Mouse (Mus musculus) retina, postnatal 1 day (tissue): ENCODE data around the gene Syvn1.

ENCODE experiments used
- DNase-seq: peaks from one replicate; pipeline ENCODE4 v3.0.0-alpha.2; 2012

Gene Syvn1

GRCm38 (mm10) chr19:6046294-6047153, at the start of gene Syvn1:
Syvn1 (plus strand) TSS chr19:6046576.
- peak; percentile 97 for DNase-seq

DNA sequence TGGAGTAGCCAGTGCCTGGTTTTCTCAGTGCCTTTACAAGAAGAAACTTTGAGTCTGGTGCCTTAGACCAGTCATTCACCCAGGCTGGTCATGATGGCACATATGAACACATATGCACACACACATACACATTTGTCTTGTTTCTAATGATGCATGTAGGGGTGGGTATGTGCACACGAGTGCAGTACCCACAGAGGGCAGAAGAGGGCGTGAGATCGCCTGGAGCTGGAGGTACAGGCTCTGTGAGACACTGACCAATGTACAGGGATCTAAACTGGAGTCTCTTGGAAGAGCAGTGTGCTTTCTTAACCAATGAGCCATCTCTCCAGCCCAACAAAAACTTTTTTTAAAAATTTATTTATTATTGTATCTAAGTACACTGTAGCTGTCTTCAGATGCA, 48.2 kb upstream of the Syvn1 start:
- DNase-seq, result no peak

- DNase-seq, result no peak
These were observed 46.4 kb upstream of the Syvn1 start for GRCm38 (mm10) chr19:5999969-6000368.

GRCm38 (mm10) chr19:6005541-6005940, 40.8 kb upstream of the Syvn1 start:
- DNase-seq, result no peak

- no peak for DNase-seq
These were observed 39.4 kb upstream of the Syvn1 start for GRCm38 (mm10) chr19:6007013-6007412.

DNA sequence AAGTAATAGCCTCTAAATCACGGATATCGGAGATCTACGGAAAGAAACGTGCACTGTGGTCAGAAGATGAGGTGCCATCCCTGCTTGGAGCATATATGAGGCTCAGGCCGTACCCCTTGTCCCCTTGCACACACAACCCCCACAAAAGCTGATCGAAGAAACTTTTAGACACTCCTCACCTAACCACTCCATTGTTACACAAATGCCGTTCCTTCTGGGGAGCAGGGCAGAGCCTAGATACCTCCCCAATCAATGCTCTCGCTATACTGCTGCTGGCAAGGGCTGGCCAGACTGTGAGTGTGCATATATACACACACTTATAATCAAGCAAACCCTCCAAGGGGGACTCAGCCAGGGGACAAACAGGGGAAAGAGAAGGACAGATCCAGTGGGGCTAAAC, 37.2 kb upstream of the Syvn1 start:
- DNase-seq, result no peak

DNA sequence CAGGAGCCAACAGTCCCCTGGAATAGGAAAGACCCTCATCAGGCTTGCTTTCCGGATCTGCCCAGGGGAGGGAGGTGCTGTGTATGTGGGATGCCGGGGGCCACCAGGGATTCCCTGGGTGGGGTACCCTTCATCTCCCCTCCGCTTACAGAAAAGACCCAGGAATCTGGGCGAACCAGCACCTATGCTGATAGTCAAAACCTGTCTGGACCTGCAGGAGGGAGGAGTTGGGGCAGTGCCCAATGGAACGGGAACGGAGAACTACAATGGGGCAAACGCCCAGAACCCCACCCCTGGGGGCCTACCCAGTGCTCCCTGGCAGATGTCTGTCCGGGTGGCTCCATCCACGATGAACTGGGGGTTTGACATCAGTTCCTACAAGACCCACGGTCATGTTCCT, 32.7 kb upstream of the Syvn1 start:
- no peak for DNase-seq

DNA sequence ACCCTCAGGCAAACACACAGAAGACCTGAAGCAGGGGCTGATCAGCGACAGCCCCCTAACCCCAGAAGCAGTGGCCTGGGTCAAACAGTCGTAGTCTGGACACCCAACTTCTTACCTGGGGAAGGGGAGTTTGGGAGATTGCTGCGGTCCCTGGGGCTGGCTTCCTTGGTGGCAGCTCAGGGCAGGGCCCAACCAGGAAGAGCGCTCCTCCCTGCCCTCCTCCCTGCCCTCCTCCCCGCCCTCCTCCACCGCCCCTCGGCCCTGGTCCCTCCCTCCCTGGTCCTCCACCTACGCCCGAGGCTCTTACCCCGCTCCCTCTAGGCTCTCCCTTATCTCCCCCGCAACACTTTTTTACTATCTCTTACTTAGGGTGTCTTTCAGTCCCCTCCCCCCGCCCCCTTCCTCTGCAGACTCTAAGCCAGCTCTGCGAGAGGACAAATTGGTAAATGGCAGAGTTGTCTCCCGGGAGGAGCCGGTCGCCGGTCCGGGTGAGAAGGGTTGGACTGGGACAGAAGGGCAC, 31.3 kb upstream of the Syvn1 start:
- no peak for DNase-seq

DNA sequence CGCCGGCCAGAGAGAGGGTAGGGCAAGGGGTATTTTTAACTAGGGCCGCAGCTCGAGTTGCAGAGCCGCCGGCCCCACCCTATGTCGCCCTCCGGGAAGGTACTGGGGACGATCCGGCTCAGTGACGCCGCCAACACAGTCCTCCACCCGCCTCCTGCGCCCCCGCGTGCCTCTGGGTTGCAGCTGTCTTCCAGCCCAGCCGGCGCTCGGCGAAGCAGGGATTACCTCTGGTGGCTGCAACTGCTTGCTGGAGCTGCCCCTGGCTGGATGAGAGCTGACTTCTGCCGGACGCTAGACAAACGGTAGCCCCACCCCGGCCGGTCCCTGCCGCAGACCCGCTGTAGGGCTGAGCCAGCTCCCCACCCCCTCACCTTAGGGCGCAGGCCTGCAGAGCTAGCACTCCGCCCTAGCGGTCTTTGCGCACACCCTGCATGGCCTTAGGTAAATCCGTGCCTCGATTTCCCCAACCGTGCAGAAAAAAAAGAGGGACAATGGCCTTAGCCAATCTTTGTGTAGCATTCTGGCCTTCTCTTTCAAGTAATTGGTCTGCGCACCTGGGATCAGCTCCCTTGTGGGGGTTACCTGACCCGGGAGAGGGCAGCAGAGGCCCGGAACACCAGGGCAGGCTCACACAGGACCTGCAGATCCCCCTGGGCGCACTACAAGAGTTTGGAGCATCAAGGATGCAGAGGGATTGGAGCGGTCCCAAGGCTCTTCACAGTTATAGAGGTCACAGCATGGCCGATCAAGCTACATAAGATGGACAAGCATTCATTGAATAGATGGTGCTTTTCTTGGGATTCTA, 30.7 kb upstream of the Syvn1 start, which contains the start of gene Capn1:
Gene Capn1 (minus strand): TSS at position 387 of the 805 bp plus-strand sequence.
- DNase-seq, result peak; percentile 80

DNA sequence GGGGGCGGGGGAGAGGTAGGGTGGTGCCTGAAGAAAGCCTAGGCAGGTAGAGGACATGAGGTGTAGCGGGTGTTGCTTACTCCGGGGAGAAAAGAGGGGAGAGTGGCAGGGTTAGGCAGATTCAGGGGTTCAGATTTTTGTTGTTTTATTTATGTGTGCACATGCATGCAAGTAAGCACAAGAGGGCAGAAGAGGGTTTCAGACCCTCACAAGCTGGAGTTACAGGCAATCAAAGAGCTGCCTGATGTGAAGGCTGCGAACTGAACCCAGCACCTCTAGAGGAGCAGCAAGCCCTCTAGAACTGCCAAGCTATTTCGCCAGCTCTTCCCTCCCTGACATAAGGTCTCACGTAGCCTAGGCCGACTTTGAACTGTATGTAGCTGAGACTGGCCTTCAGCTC, 29.8 kb upstream of the Syvn1 start:
- peak; percentile 46 for DNase-seq

DNA sequence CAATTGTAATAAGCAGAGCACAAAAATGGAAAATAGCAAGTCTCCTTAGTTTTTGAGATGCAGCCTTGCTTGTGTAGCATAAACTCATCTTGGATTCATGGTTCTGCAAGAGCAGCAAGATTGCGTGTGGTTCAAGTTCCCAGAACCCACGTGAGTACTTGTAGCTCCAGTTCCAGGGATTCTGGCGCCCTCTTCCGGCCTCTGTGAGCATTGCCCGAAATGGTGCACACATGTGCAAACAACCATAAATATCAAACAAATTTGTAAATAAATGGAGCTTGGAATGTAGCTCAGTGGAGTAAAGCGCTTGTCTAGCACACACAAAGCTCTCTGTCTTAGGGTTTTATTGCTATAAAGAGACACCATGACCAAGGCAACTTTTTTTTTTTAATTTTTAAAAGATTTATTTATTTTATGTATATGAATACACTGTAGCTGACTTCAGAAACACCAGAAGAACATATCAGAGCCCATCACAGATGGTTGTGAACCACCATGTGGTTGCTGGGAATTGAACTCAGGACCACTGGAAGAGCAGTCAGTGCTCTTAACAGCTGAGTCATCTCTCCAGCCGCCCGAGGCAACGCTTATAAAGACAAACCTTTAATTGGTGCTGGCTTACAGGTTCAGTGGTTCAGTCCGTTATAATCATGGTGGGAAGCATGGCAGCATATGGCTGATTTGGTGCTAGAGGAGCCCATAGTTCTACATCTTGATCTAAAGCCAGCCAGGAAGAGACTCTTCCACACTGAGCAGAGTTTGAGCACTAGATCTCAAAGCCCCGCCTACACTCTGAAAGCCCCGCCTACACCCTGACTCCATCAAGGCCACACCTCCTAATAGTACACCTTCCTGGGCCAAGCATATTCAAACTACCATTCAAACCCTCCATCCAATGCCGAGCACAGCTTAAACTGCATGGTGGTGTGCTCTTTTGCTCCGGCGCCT, 28.0 kb upstream of the Syvn1 start:
- peak; percentile 90 for DNase-seq

DNA sequence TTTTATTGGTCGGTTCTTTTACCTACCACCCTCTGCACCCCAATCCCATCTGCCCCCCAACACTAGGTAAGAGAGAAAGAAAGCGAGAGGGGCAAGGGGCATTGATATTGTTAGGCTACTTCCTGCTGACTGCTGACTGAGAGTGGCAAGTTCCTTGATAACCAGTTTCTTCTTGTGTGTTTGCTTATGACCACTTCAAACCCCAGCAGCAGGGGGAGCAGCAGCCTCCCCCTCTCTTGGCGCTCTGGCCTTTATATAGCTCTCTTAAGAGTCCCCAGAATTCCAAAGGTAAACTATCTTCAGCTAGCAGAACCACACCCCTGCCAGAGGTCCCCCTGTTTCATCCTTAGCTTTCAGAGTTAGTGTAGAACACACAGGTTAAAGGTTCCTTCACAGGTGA, 26.1 kb upstream of the Syvn1 start:
- DNase-seq, result no peak

DNA sequence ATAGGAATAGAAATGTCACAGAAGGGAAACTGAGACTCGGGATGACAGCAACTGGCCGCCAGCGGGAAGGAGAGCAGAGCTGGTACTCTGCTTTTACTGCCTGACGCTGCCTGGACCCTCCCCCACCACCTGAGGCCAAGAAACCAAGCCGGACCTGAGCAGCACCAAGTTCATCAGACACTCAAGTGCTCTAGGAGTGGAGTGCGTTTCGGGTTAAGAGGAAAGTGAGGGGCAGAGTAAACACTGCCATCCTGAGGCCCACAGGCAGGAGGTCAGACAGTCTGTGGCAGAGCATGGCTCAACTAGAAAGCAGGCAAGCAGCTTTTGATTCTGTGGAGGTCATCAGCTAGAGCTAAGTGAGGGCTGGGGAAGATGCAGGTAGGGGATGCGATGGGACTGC, 23.3 kb upstream of the Syvn1 start:
- DNase-seq, result no peak

DNA sequence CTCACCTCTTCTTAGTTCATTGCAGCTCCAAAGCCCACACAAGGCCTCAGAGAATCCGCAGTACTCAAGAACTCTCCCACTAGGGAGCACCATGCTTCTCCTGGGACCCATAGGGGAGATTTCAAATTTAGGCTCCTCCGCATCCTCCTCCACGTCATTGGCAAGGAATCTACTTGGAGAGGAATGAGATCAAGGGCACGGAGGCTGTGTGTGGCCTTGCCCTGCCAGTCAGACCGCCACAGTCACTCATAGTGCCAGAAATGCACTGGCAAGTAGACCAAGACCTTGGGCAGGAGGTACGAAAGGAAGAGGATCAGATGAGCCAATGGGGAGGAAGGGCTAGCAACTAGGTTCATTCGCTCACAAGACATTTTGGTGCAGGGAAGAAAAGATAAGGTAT, 22.4 kb upstream of the Syvn1 start:
- DNase-seq, result no peak

- no peak for DNase-seq
These were observed 17.4 kb upstream of the Syvn1 start for GRCm38 (mm10) chr19:6028991-6029390.

DNA sequence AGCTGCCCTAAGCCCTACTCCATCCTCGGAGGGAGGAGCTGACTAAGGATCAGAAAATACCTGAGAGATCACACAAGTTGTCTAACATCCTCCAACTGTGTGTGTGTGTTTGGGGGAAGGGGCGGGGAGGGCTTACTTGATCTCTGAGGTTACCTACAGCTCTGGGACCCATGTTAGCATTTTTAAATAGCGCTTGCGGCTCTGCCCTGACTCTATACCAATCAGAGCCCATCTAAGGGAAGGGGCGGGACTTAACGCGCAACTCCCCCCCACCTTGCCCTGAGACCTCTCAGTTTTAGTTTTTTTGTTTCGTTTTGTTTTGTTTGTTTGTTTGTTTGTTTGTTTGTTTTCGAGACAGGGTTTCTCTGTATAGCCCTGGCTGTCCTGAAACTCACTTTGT, 16.9 kb upstream of the Syvn1 start:
- no peak for DNase-seq

DNA sequence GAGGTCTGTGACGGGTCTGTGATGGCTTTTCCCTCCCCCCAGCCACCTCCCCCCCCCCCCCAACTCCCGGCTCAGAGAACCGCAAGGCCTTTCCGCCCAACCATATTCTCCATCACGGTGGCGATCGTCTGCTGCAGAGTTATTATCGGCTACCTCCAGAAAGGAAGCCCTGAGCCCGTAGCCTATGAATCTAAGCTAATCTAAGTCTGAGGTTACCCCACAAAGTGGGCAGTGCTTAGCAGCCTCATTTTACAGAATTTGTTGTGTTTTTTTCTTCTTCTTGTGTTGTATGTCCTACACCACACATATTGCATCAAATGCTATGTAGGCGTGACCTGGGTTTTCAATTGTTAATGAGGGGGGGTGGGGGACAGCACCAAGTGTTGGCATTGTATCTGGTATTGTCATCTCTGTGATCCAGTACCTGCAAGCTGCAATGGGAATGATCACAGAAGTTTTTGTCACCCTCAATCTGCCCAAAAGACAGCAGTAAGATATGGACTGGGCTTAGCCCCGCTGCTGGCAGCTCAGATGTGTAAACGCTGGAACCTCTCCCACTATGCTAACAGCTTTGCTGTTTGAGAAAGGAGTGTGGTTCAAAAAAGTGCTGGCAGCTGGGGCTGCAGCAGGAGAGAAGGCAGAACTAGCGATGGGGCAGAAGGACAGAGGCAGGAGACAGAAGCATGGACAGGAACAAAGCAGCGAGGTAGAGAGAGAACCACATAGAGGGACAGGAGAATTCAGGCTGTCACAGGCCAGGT, 15.7 kb upstream of the Syvn1 start:
- DNase-seq, result no peak

GRCm38 (mm10) chr19:6035966-6036585, 10.3 kb upstream of the Syvn1 start:
- DNase-seq, result no peak

GRCm38 (mm10) chr19:6037695-6038094, 8.7 kb upstream of the Syvn1 start:
- no peak for DNase-seq

GRCm38 (mm10) chr19:6038326-6038725, 8.1 kb upstream of the Syvn1 start:
- DNase-seq, result no peak

DNA sequence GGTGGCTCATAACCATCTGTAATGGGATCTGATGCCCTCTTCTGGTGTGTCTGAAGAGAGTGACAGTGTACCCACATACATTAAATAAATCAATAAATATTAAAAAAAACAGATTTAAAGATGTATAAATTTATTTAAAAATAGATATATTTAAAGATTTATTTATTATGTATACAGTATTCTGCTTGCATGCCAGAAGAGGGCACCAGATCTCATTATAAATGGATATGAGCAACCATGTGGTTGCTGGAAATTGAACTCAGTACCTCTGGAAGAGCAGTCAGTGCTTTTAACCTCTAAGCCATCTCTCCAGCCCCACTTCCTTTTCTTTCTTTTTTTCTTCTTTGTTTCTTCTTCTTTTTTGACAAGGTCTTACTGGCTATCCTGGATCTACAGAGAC, 6.4 kb upstream of the Syvn1 start:
- no peak for DNase-seq
